Mouse (Mus musculus) thymus, adult 2 months (tissue): ENCODE results near the gene Kctd14.
"Not testable (repeated sequence)": the region's sequence is repeated elsewhere in the genome, so short reads cannot be mapped to it uniquely, and the experiment has no call there.

Experiments used
- CTCF ChIP-seq: fragments of 200-500 bp; IDR thresholded peaks from 2 replicates; pipeline ENCODE4 v1.5.1; 2012; ENCODE audit warnings: mild to moderate bottlenecking, control low read depth, low read length, moderate library complexity, borderline replicate concordance; ENCODE audit not compliant: control insufficient read depth, poor library complexity, insufficient read depth; ENCODE audit errors: extremely low read depth
- POLR2A ChIP-seq: fragments of 200-500 bp; IDR thresholded peaks from 2 replicates; pipeline ENCODE4 v1.6.1; 2012; ENCODE audit warnings: mild to moderate bottlenecking, low read length, control low read depth, moderate library complexity; ENCODE audit not compliant: control insufficient read depth, poor library complexity, insufficient read depth; ENCODE audit errors: extremely low read depth

- not testable (repeated sequence) for TF ChIP-seq POLR2A, CTCF
These were observed 17.6 kb upstream of the Kctd14 start for GRCm38 (mm10) chr7:97433517-97433916.
